Mouse (Mus musculus) liver, embryonic 15.5 days (tissue): ENCODE data around the gene Gsta3. TPM values are rescaled to one million over a fixed set of nuclear protein-coding genes. Genes with fewer than 3 reads are reported as not detected.
"Not testable (repeated sequence)": the region's sequence is repeated elsewhere in the genome, so short reads cannot be mapped to it uniquely, and the experiment has no call there.

Experiments used
- ATAC-seq: fragments of 200-750 bp; cut with Nextera tagmentation; 2 replicates; pipeline ENCODE4 v1.8.0; 2017; ENCODE audit warnings: moderate number of reproducible peaks, mild to moderate bottlenecking, moderate library complexity; ENCODE audit not compliant: insufficient read depth
- H3K27ac ChIP-seq: fragments of 300-500 bp; sonication (generic); replicated peaks from 2 replicates; pipeline ENCODE4 v1.5.1; 2015; ENCODE audit warnings: mild to moderate bottlenecking, inconsistent platforms
- H3K27me3 ChIP-seq: fragments of 300-500 bp; sonication (generic); 2 replicates; pipeline ENCODE4 v1.6.1; 2015; ENCODE audit warnings: mild to moderate bottlenecking, inconsistent platforms
- H3K36me3 ChIP-seq: fragments of 300-500 bp; sonication (generic); replicated peaks from 2 replicates; pipeline ENCODE4 v1.6.1; 2015; ENCODE audit warnings: moderate library complexity, mild to moderate bottlenecking, inconsistent platforms
- H3K4me1 ChIP-seq: fragments of 300-500 bp; sonication (generic); replicated peaks from 2 replicates; pipeline ENCODE4 v1.6.1; 2015; ENCODE audit warnings: inconsistent platforms
- H3K4me2 ChIP-seq: fragments of 300-500 bp; sonication (generic); 2 replicates; pipeline ENCODE4 v1.6.1; 2015; ENCODE audit warnings: moderate library complexity, mild to moderate bottlenecking, inconsistent platforms
- H3K4me3 ChIP-seq: fragments of 300-500 bp; sonication (generic); replicated peaks from 2 replicates; pipeline ENCODE4 v1.5.1; 2015; ENCODE audit warnings: mild to moderate bottlenecking, inconsistent platforms
- H3K9ac ChIP-seq: fragments of 300-500 bp; sonication (generic); 2 replicates; pipeline ENCODE4 v1.6.1; 2015; ENCODE audit warnings: moderate library complexity, mild to moderate bottlenecking, inconsistent platforms
- H3K9me3 ChIP-seq: fragments of 300-500 bp; sonication (generic); replicated peaks from 2 replicates; pipeline ENCODE4 v1.6.1; 2016; ENCODE audit warnings: inconsistent platforms
- WGBS: fragments of 180-500 bp; shearing (Covaris S2); methylation state at CpG from one replicate; pipeline ENCODE4 v1.1.7; 2015; ENCODE audit warnings: mixed read lengths; ENCODE audit not compliant: insufficient replicate concordance; 5-methylcytosine and 5-hydroxymethylcytosine counted together
- polyA plus RNA-seq: library from polyadenylated mRNA; unstranded; fragments of >200 nt; fragmentation: Nextera tagmentation; extraction: Ambion mirVana; gene quantifications from 2 replicates; pipeline ENCODE4 v1.2.1, GENCODE M21; 2015

Gene Gsta3
- polyA plus RNA-seq, 1 experiment from 2014 or later, result 102 TPM

GRCm38 (mm10) chr1:21255625-21256345 is 15.4 kb downstream of the Gsta3 start:
- no peak for ATAC-seq
- Histone ChIP-seq H3K36me3 (no peaks in the 10 kb centered on the region), H3K27ac (no peak overlapping the region), H3K27me3 (no peaks in the 10 kb centered on the region), H3K9me3 (no peaks in the 10 kb centered on the region), H3K9ac (no peak overlapping the region), H3K4me2 (no peak overlapping the region), H3K4me1 (0 out of 2 replicates have a peak, but pooled peaks cover 3% of the 10 kb centered on the region), H3K4me3 (no peak overlapping the region)
- WGBS, result 76% methylated on average over 7 of the region's 7 CpGs

DNA sequence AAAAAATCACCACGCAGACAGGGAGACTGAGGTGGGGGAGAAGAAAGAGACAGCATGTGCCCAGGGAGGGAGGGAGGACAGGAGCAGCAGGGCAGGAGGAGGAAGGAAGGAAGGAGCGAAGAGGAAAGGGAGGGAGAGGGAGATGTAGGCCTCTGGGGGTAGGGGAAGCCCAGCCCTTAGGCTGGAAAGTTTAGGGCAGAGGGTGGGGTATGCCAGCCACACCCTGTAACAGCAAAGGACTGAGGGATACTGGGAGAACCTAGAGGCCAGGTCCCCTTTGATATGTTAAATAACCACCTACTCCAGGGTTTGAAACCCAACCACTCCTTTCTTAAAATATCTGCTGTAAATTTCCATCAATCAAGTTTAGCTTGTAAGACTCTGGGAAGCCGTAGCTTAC is 16.0 kb downstream of the Gsta3 start:
- H3K27me3 ChIP-seq, result no peaks in the 10 kb centered on the region
- no peak overlapping the region for H3K27ac ChIP-seq
- no peaks in the 10 kb centered on the region for H3K9me3 ChIP-seq
- no peaks in the 10 kb centered on the region for H3K36me3 ChIP-seq
- no peak overlapping the region for H3K4me2 ChIP-seq
- no peak for ATAC-seq
- WGBS, result 66% methylated on average over 3 of the region's 3 CpGs
- H3K4me1 ChIP-seq, result 0 out of 2 replicates have a peak, but pooled peaks cover 3% of the 10 kb centered on the region
- H3K4me3 ChIP-seq, result no peak overlapping the region
- no peak overlapping the region for H3K9ac ChIP-seq

GRCm38 (mm10) chr1:21256871-21257270 is 16.5 kb downstream of the Gsta3 start:
- no peaks in the 10 kb centered on the region for H3K36me3 ChIP-seq
- no peak overlapping the region for H3K27ac ChIP-seq
- ATAC-seq, result no peak
- 64% methylated on average over 5 of the region's 5 CpGs for WGBS
- H3K4me3 ChIP-seq, result no peak overlapping the region
- H3K9ac ChIP-seq, result no peak overlapping the region
- 0 out of 2 replicates have a peak, but pooled peaks cover 3% of the 10 kb centered on the region for H3K4me1 ChIP-seq
- H3K9me3 ChIP-seq, result no peaks in the 10 kb centered on the region
- no peak overlapping the region for H3K4me2 ChIP-seq
- H3K27me3 ChIP-seq, result no peaks in the 10 kb centered on the region

- H3K9ac ChIP-seq, H3K4me3 ChIP-seq, H3K36me3 ChIP-seq, H3K27me3 ChIP-seq, ATAC-seq, H3K4me1 ChIP-seq, H3K9me3 ChIP-seq, H3K27ac ChIP-seq, H3K4me2 ChIP-seq: not testable (repeated sequence)
- 68% methylated on average over 8 of the region's 8 CpGs for WGBS
Measured at GRCm38 (mm10) chr1:21259981-21260380, 19.6 kb downstream of the Gsta3 start.

DNA sequence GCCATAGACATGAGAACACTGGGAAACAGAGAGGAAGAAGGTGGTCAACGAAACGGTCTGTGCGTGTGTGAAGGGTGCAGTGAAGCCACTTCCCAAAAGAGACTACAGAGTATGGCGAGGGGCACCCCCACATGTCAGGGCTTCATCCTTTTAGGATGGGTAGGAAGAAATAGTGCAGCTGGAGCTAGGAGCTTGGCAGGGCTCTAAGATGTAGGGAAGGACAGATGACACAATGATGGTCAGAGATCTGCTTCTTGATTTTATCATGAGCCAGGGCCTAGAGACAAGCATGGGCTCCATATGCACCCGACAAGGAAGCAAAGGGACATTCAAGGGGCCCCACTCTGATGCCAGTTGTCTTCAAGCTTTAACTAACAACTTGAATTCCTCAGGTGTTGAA is 22.0 kb downstream of the Gsta3 start:
- no peaks in the 10 kb centered on the region for H3K36me3 ChIP-seq
- H3K4me3 ChIP-seq, result no peak overlapping the region
- no peaks in the 10 kb centered on the region for H3K27me3 ChIP-seq
- WGBS, result 60% methylated on average over 5 of the region's 5 CpGs
- H3K4me1 ChIP-seq, result no peaks in the 10 kb centered on the region
- ATAC-seq, result no peak
- no peak overlapping the region for H3K4me2 ChIP-seq
- H3K9me3 ChIP-seq, result no peaks in the 10 kb centered on the region
- no peak overlapping the region for H3K9ac ChIP-seq
- H3K27ac ChIP-seq, result no peak overlapping the region

DNA sequence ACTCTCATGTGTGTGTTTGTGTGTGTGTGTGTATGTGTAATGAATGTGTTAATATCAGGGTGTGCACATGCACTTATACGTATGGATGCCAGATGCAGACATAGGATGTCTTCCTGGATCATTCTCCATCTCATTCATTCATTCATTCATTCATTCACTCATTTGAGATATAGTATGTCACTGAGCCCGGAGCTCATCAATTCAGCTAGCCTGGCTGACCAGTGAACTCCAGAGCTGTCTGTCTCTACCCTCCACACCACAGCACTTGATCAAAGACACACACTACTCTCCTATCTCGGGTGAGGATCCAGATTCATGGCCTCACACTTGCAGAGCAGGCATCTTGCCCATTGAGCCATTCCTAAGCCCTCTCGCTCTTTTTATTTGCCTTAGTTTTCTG is 23.6 kb downstream of the Gsta3 start:
- 61% methylated on average over 4 of the region's 4 CpGs for WGBS
- ATAC-seq, result no peak
- no peak overlapping the region for H3K9ac ChIP-seq
- no peaks in the 10 kb centered on the region for H3K4me1 ChIP-seq
- no peaks in the 10 kb centered on the region for H3K9me3 ChIP-seq
- no peak overlapping the region for H3K27ac ChIP-seq
- H3K27me3 ChIP-seq, result no peaks in the 10 kb centered on the region
- H3K4me2 ChIP-seq, result no peak overlapping the region
- no peaks in the 10 kb centered on the region for H3K36me3 ChIP-seq
- H3K4me3 ChIP-seq, result no peak overlapping the region

GRCm38 (mm10) chr1:21264747-21265146 is 24.4 kb downstream of the Gsta3 start:
- Histone ChIP-seq H3K4me2 (no peak overlapping the region), H3K9ac (no peak overlapping the region), H3K4me3 (no peak overlapping the region), H3K4me1 (no peaks in the 10 kb centered on the region), H3K9me3 (no peaks in the 10 kb centered on the region), H3K27me3 (no peaks in the 10 kb centered on the region), H3K27ac (no peak overlapping the region), H3K36me3 (no peaks in the 10 kb centered on the region)
- ATAC-seq, result no peak
- 68% methylated on average over 8 of the region's 8 CpGs for whole genome bisulfite sequencing

DNA sequence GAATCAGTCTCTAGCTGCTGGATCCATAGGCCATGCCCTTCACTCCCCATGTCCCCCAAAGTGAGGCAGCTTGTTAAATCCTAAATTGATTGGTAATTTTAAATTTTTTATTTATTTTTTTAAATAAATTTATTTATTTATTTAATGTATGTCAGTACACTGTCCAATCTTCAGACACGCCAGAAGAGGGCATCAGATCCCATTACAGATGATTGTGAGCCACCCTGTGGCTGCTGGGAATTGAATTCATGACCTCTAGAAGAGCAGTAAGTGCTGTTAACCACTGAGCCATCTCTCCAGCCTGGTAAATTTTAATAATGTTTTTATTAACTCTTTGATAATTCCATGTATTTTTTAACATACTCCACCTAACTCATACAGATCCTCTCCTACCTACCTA is 26.4 kb downstream of the Gsta3 start:
- no peak overlapping the region for H3K27ac ChIP-seq
- 42% methylated on average over 1 of the region's 1 CpGs for WGBS
- ATAC-seq, result no peak
- H3K9me3 ChIP-seq, result no peaks in the 10 kb centered on the region
- H3K4me2 ChIP-seq, result no peak overlapping the region
- H3K4me1 ChIP-seq, result no peaks in the 10 kb centered on the region
- peaks cover under 1% of the 10 kb centered on the region; the same call in 1 of the 2 replicates for H3K27me3 ChIP-seq
- H3K4me3 ChIP-seq, result no peak overlapping the region
- no peaks in the 10 kb centered on the region for H3K36me3 ChIP-seq
- no peak overlapping the region for H3K9ac ChIP-seq

DNA sequence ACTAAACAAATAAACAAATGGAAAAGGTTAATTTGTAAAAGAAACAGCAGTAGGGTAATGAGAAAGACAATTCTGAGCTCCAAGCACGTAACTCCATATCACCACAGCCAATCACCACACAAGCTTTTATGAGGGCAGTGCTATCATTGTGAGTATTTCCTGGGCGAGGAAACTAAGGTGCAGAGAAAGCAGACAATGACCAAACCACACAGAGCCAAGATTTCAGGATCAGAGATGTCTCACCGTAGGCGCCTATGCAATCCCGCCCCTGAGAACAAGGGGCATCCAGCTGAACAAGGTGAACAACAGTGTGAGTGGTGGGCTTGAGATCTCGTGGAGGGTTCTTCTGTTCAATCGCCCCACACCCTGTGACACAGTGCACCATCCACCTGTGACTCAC is 27.1 kb downstream of the Gsta3 start:
- H3K4me3 ChIP-seq, H3K36me3 ChIP-seq, H3K9me3 ChIP-seq, H3K27ac ChIP-seq, ATAC-seq, H3K9ac ChIP-seq, H3K4me2 ChIP-seq, H3K4me1 ChIP-seq, H3K27me3 ChIP-seq: not testable (repeated sequence)
- WGBS, result 53% methylated on average over 7 of the region's 7 CpGs

- ATAC-seq, result no peak
- H3K27ac ChIP-seq, result no peak overlapping the region
- 22% methylated on average over 18 of the region's 18 CpGs for WGBS
- H3K4me2 ChIP-seq, result peak overlapping the region; percentile 44
- H3K9me3 ChIP-seq, result no peaks in the 10 kb centered on the region
- H3K36me3 ChIP-seq, result no peaks in the 10 kb centered on the region
- H3K4me3 ChIP-seq, result peak overlapping the region; percentile 15; the same call in 1 of the 2 replicates
- H3K9ac ChIP-seq, result no peak overlapping the region
- H3K4me1 ChIP-seq, result no peaks in the 10 kb centered on the region
- H3K27me3 ChIP-seq, result peaks cover 6% of the 10 kb centered on the region; the same call in 1 of the 2 replicates
Measured at GRCm38 (mm10) chr1:21271343-21272055, 31.1 kb downstream of the Gsta3 start.

DNA sequence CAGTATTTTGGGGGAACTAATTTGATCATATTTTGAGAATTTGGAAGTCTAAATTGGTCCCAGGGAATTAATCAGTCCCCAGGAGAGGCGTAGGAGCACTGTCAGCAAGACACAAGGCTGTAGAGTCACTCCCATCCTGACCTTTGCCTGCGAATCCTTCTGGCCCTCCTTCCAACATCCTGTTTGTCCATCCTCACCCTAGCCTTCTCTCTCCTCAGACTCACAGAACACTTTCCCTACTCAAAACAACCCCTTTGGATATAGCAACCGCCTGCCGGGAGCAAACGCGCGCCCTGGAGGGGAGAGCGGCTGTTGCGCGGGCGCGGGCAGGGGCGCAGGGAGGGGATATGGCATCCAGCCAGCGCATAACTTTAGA is 31.7 kb downstream of the Gsta3 start:
- Histone ChIP-seq H3K9ac (no peak overlapping the region), H3K4me2 (peak overlapping the region; percentile 44), H3K27me3 (peaks cover 6% of the 10 kb centered on the region; the same call in 1 of the 2 replicates), H3K27ac (no peak overlapping the region), H3K4me3 (peak overlapping the region; percentile 15; the same call in 1 of the 2 replicates), H3K4me1 (no peaks in the 10 kb centered on the region), H3K9me3 (no peaks in the 10 kb centered on the region), H3K36me3 (no peaks in the 10 kb centered on the region)
- ATAC-seq, result no peak
- 26% methylated on average over 14 of the region's 14 CpGs for WGBS
